Mouse (Mus musculus) limb, embryonic 13.5 days (tissue): ENCODE data around the gene Hrc. TPM values are rescaled to one million over a fixed set of nuclear protein-coding genes. Genes with fewer than 3 reads are reported as not detected.

Source experiments
- ATAC-seq: fragments of 200-750 bp; cut with Nextera tagmentation; 2 replicates; pipeline ENCODE4 v1.8.0; 2017; ENCODE audit warnings: low read depth, moderate number of reproducible peaks, moderate TSS enrichment; ENCODE audit not compliant: low FRiP score
- H3K27ac ChIP-seq: fragments of 300-500 bp; sonication (generic); 2 replicates; pipeline ENCODE4 v1.5.1; 2015; ENCODE audit warnings: inconsistent platforms, mild to moderate bottlenecking, moderate library complexity
- H3K27me3 ChIP-seq: fragments of 300-500 bp; sonication (generic); 2 replicates; pipeline ENCODE4 v1.6.1; 2015; ENCODE audit warnings: mild to moderate bottlenecking, inconsistent platforms
- H3K36me3 ChIP-seq: fragments of 300-500 bp; sonication (generic); 2 replicates; pipeline ENCODE4 v1.6.1; 2015; ENCODE audit warnings: inconsistent platforms, mild to moderate bottlenecking, moderate library complexity
- H3K4me1 ChIP-seq: fragments of 300-500 bp; sonication (generic); 2 replicates; pipeline ENCODE4 v1.6.1; 2015; ENCODE audit warnings: inconsistent platforms
- H3K4me2 ChIP-seq: fragments of 300-500 bp; sonication (generic); replicated peaks from 2 replicates; pipeline ENCODE4 v1.6.1; 2015; ENCODE audit warnings: inconsistent platforms, mild to moderate bottlenecking, moderate library complexity
- H3K4me3 ChIP-seq: fragments of 300-500 bp; sonication (generic); 2 replicates; pipeline ENCODE4 v1.5.1; 2015; ENCODE audit warnings: moderate library complexity, mild to moderate bottlenecking, inconsistent platforms
- H3K9ac ChIP-seq: fragments of 300-500 bp; sonication (generic); 2 replicates; pipeline ENCODE4 v1.6.1; 2015; ENCODE audit warnings: mild to moderate bottlenecking, inconsistent platforms
- H3K9me3 ChIP-seq: fragments of 300-500 bp; sonication (generic); 2 replicates; pipeline ENCODE4 v1.6.1; 2016; ENCODE audit warnings: inconsistent platforms
- WGBS: fragments of 180-500 bp; shearing (Covaris S2); methylation state at CpG from one replicate; pipeline ENCODE4 v1.1.7; 2015; 5-methylcytosine and 5-hydroxymethylcytosine counted together
- polyA plus RNA-seq: library from polyadenylated mRNA; unstranded; fragments of >200 nt; fragmentation: Nextera tagmentation; extraction: Ambion mirVana; gene quantifications from 2 replicates; pipeline ENCODE4 v1.2.1, GENCODE M21; 2015

Gene Hrc
- polyA plus RNA-seq, 1 experiment from 2014 or later = 3.9 TPM

- H3K4me1 ChIP-seq = peaks cover 37% of the 10 kb centered on the region
- peak overlapping the region; percentile 54 for H3K4me3 ChIP-seq
- H3K36me3 ChIP-seq = peaks cover 23% of the 10 kb centered on the region
- H3K27me3 ChIP-seq = peaks cover 45% of the 10 kb centered on the region
- no peaks in the 10 kb centered on the region for H3K9me3 ChIP-seq
- peak overlapping the region; percentile 91 for H3K4me2 ChIP-seq
- no peak for ATAC-seq
- 70% methylated on average over 16 of the region's 16 CpGs for WGBS
- H3K9ac ChIP-seq = 0 out of 2 replicates have a peak overlapping the region, but pooled peaks have one; percentile 65
- no peak overlapping the region for H3K27ac ChIP-seq
Observed at GRCm38 (mm10) chr7:45369022-45369745, 34.1 kb downstream of the Hrc start.

- Histone ChIP-seq H3K36me3 (peaks cover 29% of the 10 kb centered on the region), H3K27me3 (peaks cover 38% of the 10 kb centered on the region), H3K4me2 (peak overlapping the region; percentile 91), H3K9ac (peak overlapping the region; percentile 65), H3K4me3 (peak overlapping the region; percentile 54), H3K9me3 (no peaks in the 10 kb centered on the region), H3K4me1 (peaks cover 37% of the 10 kb centered on the region), H3K27ac (no peak overlapping the region)
- ATAC-seq = peak; percentile 12
- WGBS = 8% methylated on average over 52 of the region's 52 CpGs
Observed at GRCm38 (mm10) chr7:45369836-45370474, 34.9 kb downstream of the Hrc start.

GRCm38 (mm10) chr7:45370475-45371311, 35.6 kb downstream of the Hrc start, which contains the start of gene Lin7b:
Gene Lin7b, minus strand, starts transcription at chr7:45370583.
- no peak within 1 kb of the TSS for H3K27ac ChIP-seq
- H3K27me3 ChIP-seq = peaks cover 30% of the 10 kb centered on the region
- peak within 1 kb of the TSS; percentile 91 for H3K4me2 ChIP-seq
- H3K9ac ChIP-seq = peak within 1 kb of the TSS; percentile 65
- peaks cover 33% of the 10 kb centered on the region for H3K4me1 ChIP-seq
- 9% methylated on average over 28 of the region's 28 CpGs for WGBS
- no peaks in the 10 kb centered on the region for H3K9me3 ChIP-seq
- peak; percentile 63 for ATAC-seq
- peak within 1 kb of the TSS; percentile 54 for H3K4me3 ChIP-seq
- peaks cover 35% of the 10 kb centered on the region for H3K36me3 ChIP-seq

GRCm38 (mm10) chr7:45372371-45372770, 37.3 kb downstream of the Hrc start:
- Histone ChIP-seq H3K9ac (no peak overlapping the region), H3K27ac (no peak overlapping the region), H3K36me3 (peaks cover 52% of the 10 kb centered on the region), H3K9me3 (no peaks in the 10 kb centered on the region), H3K27me3 (peaks cover 24% of the 10 kb centered on the region), H3K4me1 (peaks cover 24% of the 10 kb centered on the region), H3K4me2 (no peak overlapping the region), H3K4me3 (no peak overlapping the region)
- 86% methylated on average over 5 of the region's 5 CpGs for WGBS
- no peak for ATAC-seq

- peaks cover 75% of the 10 kb centered on the region for H3K36me3 ChIP-seq
- no peaks in the 10 kb centered on the region for H3K9me3 ChIP-seq
- H3K27ac ChIP-seq = no peak overlapping the region
- no peak overlapping the region for H3K4me2 ChIP-seq
- H3K9ac ChIP-seq = no peak overlapping the region
- 92% methylated on average over 8 of the region's 8 CpGs for WGBS
- peaks cover 16% of the 10 kb centered on the region for H3K4me1 ChIP-seq
- peaks cover 6% of the 10 kb centered on the region for H3K27me3 ChIP-seq
- ATAC-seq = no peak
- H3K4me3 ChIP-seq = no peak overlapping the region
Observed at GRCm38 (mm10) chr7:45374620-45375019, 39.5 kb downstream of the Hrc start.

GRCm38 (mm10) chr7:45376057-45376456, 41.0 kb downstream of the Hrc start:
- ATAC-seq = no peak
- H3K4me3 ChIP-seq = no peak overlapping the region
- H3K4me1 ChIP-seq = peaks cover 4% of the 10 kb centered on the region; the same call in 1 of the 2 replicates
- H3K4me2 ChIP-seq = no peak overlapping the region
- no peaks in the 10 kb centered on the region for H3K27me3 ChIP-seq
- 96% methylated on average over 1 of the region's 1 CpGs for WGBS
- no peak overlapping the region for H3K9ac ChIP-seq
- H3K27ac ChIP-seq = no peak overlapping the region
- H3K9me3 ChIP-seq = no peaks in the 10 kb centered on the region
- H3K36me3 ChIP-seq = peaks cover 89% of the 10 kb centered on the region

- WGBS = 81% methylated on average over 3 of the region's 3 CpGs
- Histone ChIP-seq H3K4me1 (no peaks in the 10 kb centered on the region), H3K36me3 (peaks cover 98% of the 10 kb centered on the region), H3K4me3 (no peak overlapping the region), H3K9ac (no peak overlapping the region), H3K27me3 (no peaks in the 10 kb centered on the region), H3K9me3 (no peaks in the 10 kb centered on the region), H3K27ac (no peak overlapping the region), H3K4me2 (no peak overlapping the region)
- no peak for ATAC-seq
Observed at GRCm38 (mm10) chr7:45386077-45386476, 51.0 kb downstream of the Hrc start.

Other genes with a start within 250 kb of the Hrc start
- 462 and 483 TPM in 2 replicates for gene Rcn3, start 243.1 kb upstream of the Hrc start, polyA plus RNA-seq
- 44.0 and 45.4 TPM in 2 replicates for gene Fcgrt, start 231.4 kb upstream of the Hrc start, polyA plus RNA-seq
- 1,512 and 1,535 TPM in 2 replicates for gene Rps11, start 210.9 kb upstream of the Hrc start, polyA plus RNA-seq
- gene Rpl13a, start 206.5 kb upstream of the Hrc start, polyA plus RNA-seq = 1,305 and 1,326 TPM in 2 replicates
- gene Gm45713, start 199.1 kb upstream of the Hrc start, polyA plus RNA-seq = 0.60 and 0.75 TPM in 2 replicates
- gene Flt3l, start 198.9 kb upstream of the Hrc start, polyA plus RNA-seq = 1.0 and 1.2 TPM in 2 replicates
- 86.9 and 87.1 TPM in 2 replicates for gene Pih1d1, start 181.0 kb upstream of the Hrc start, polyA plus RNA-seq
- gene Aldh16a1, start 180.7 kb upstream of the Hrc start, polyA plus RNA-seq = 45.1 and 46.4 TPM in 2 replicates
- 0.19 and 0.23 TPM in 2 replicates for gene Slc17a7, start 171.3 kb upstream of the Hrc start, polyA plus RNA-seq
- gene Gfy, start 155.7 kb upstream of the Hrc start, polyA plus RNA-seq = not detected in 2 replicates
- not detected in 2 replicates for gene Pth2, start 154.3 kb upstream of the Hrc start, polyA plus RNA-seq
- 0.93 and 1.4 TPM in 2 replicates for gene Ccdc155, start 130.4 kb upstream of the Hrc start, polyA plus RNA-seq
- 1.3 and 1.4 TPM in 2 replicates for gene Dkkl1, start 123.1 kb upstream of the Hrc start, polyA plus RNA-seq
- 259 and 263 TPM in 2 replicates for gene Tead2, start 119.5 kb upstream of the Hrc start, polyA plus RNA-seq
- 1.3 and 2.1 TPM in 2 replicates for gene Cd37, start 96.2 kb upstream of the Hrc start, polyA plus RNA-seq
- gene Slc6a16, start 94.2 kb upstream of the Hrc start, polyA plus RNA-seq = 0.28 and 0.43 TPM in 2 replicates
- not detected in 2 replicates for gene Slc6a21, start 57.8 kb upstream of the Hrc start, polyA plus RNA-seq
- 15.8 and 19.6 TPM in 2 replicates for gene Trpm4, start 1.5 kb upstream of the Hrc start, polyA plus RNA-seq
- 5.2 and 6.9 TPM in 2 replicates for gene Ppfia3, start 31.7 kb downstream of the Hrc start, polyA plus RNA-seq
- 1.4 and 2.5 TPM in 2 replicates for gene Lin7b, start 35.3 kb downstream of the Hrc start, polyA plus RNA-seq
- 262 and 283 TPM in 2 replicates for gene Snrnp70, start 60.5 kb downstream of the Hrc start, polyA plus RNA-seq
- gene Kcna7, start 70.4 kb downstream of the Hrc start, polyA plus RNA-seq = 0.09 TPM in 1 of 2 replicates, not detected in the other
- gene Ntf5, start 78.4 kb downstream of the Hrc start, polyA plus RNA-seq = 3.0 and 3.2 TPM in 2 replicates
- 0.40 TPM in 1 of 2 replicates, not detected in the other for gene Lhb, start 85.5 kb downstream of the Hrc start, polyA plus RNA-seq
- gene Gys1, start 99.6 kb downstream of the Hrc start, polyA plus RNA-seq = 41.7 and 45.9 TPM in 2 replicates
- gene Ruvbl2, start 102.8 kb downstream of the Hrc start, polyA plus RNA-seq = 142 and 144 TPM in 2 replicates
- gene Ftl1, start 124.6 kb downstream of the Hrc start, polyA plus RNA-seq = 5,430 and 5,479 TPM in 2 replicates
- 167 and 170 TPM in 2 replicates for gene Bax, start 131.6 kb downstream of the Hrc start, polyA plus RNA-seq
- 1.0 and 1.2 TPM in 2 replicates for gene Tulp2, start 146.6 kb downstream of the Hrc start, polyA plus RNA-seq
- gene Gm45808, start 151.5 kb downstream of the Hrc start, polyA plus RNA-seq = not detected in 2 replicates
- gene Dhdh, start 153.5 kb downstream of the Hrc start, polyA plus RNA-seq = 2.9 and 4.0 TPM in 2 replicates
- gene Nucb1, start 175.1 kb downstream of the Hrc start, polyA plus RNA-seq = 215 TPM in 2 replicates
- gene Ppp1r15a, start 191.0 kb downstream of the Hrc start, polyA plus RNA-seq = 27.5 and 28.8 TPM in 2 replicates
- 3.3 and 4.9 TPM in 2 replicates for gene Plekha4, start 191.0 kb downstream of the Hrc start, polyA plus RNA-seq
- 0.43 and 0.98 TPM in 2 replicates for gene Hsd17b14, start 219.6 kb downstream of the Hrc start, polyA plus RNA-seq
- gene Bcat2, start 234.9 kb downstream of the Hrc start, polyA plus RNA-seq = 55.7 and 59.5 TPM in 2 replicates